Mouse (Mus musculus) midbrain, embryonic 13.5 days (tissue): ENCODE measurements around the gene Itga2. TPM values are rescaled to one million over a fixed set of nuclear protein-coding genes. Genes with fewer than 3 reads are reported as not detected.
A peak's percentile ranks its signal among the peaks of the same experiment; 100 is the strongest.

ENCODE experiments used
- ATAC-seq: fragments of 200-750 bp; cut with Nextera tagmentation; 2 replicates; pipeline ENCODE4 v1.8.0; 2017; ENCODE audit warnings: mild to moderate bottlenecking, moderate TSS enrichment, moderate library complexity
- H3K27ac ChIP-seq: fragments of 300-500 bp; sonication (generic); 2 replicates; pipeline ENCODE4 v1.5.1; 2015; ENCODE audit warnings: inconsistent platforms, mild to moderate bottlenecking, moderate library complexity
- H3K27me3 ChIP-seq: fragments of 300-500 bp; sonication (generic); 2 replicates; pipeline ENCODE4 v1.6.1; 2015; ENCODE audit warnings: mild to moderate bottlenecking, inconsistent platforms
- H3K36me3 ChIP-seq: fragments of 300-500 bp; sonication (generic); 2 replicates; pipeline ENCODE4 v1.6.1; 2015; ENCODE audit warnings: mild to moderate bottlenecking, inconsistent platforms
- H3K4me1 ChIP-seq: fragments of 300-500 bp; sonication (generic); replicated peaks from 2 replicates; pipeline ENCODE4 v1.6.1; 2015; ENCODE audit warnings: inconsistent platforms
- H3K4me2 ChIP-seq: fragments of 300-500 bp; sonication (generic); replicated peaks from 2 replicates; pipeline ENCODE4 v1.6.1; 2015; ENCODE audit warnings: moderate library complexity, mild to moderate bottlenecking, inconsistent platforms
- H3K4me3 ChIP-seq: fragments of 300-500 bp; sonication (generic); replicated peaks from 2 replicates; pipeline ENCODE4 v1.5.1; 2015; ENCODE audit warnings: mild to moderate bottlenecking, inconsistent platforms
- H3K9ac ChIP-seq: fragments of 300-500 bp; sonication (generic); replicated peaks from 2 replicates; pipeline ENCODE4 v1.6.1; 2015; ENCODE audit warnings: mild to moderate bottlenecking, inconsistent platforms
- H3K9me3 ChIP-seq: fragments of 300-500 bp; sonication (generic); 2 replicates; pipeline ENCODE4 v1.6.1; 2016; ENCODE audit warnings: mild to moderate bottlenecking, inconsistent platforms
- WGBS: fragments of 180-500 bp; shearing (Covaris S2); methylation state at CpG from one replicate; pipeline ENCODE4 v1.1.7; 2015; 5-methylcytosine and 5-hydroxymethylcytosine counted together
- polyA plus RNA-seq: library from polyadenylated mRNA; unstranded; fragments of >200 nt; fragmentation: Nextera tagmentation; extraction: Ambion mirVana; gene quantifications from 2 replicates; pipeline ENCODE4 v1.2.1, GENCODE M21; 2015

The Itga2 gene
- polyA plus RNA-seq, 1 experiment from 2014 or later: 1.6 TPM

GRCm38 (mm10) chr13:114874738-114875137, 57.2 kb downstream of the Itga2 start:
- ATAC-seq: no peak
- no peaks in the 10 kb centered on the region for H3K9me3 ChIP-seq
- 94% methylated on average over 6 of the region's 6 CpGs for WGBS
- H3K4me3 ChIP-seq: no peak overlapping the region
- H3K27me3 ChIP-seq: no peaks in the 10 kb centered on the region
- no peaks in the 10 kb centered on the region for H3K4me1 ChIP-seq
- no peak overlapping the region for H3K9ac ChIP-seq
- no peak overlapping the region for H3K4me2 ChIP-seq
- no peak overlapping the region for H3K27ac ChIP-seq
- no peaks in the 10 kb centered on the region for H3K36me3 ChIP-seq

- Histone ChIP-seq H3K4me2 (no peak overlapping the region), H3K4me1 (peaks cover 13% of the 10 kb centered on the region; the same call in 1 of the 2 replicates), H3K27ac (no peak overlapping the region), H3K9ac (no peak overlapping the region), H3K36me3 (no peaks in the 10 kb centered on the region), H3K9me3 (no peaks in the 10 kb centered on the region), H3K4me3 (no peak overlapping the region), H3K27me3 (no peaks in the 10 kb centered on the region)
- 92% methylated on average over 4 of the region's 4 CpGs for WGBS
- no peak for ATAC-seq
Measured at GRCm38 (mm10) chr13:114857525-114857924, 74.4 kb downstream of the Itga2 start.

GRCm38 (mm10) chr13:114856269-114856627, 75.7 kb downstream of the Itga2 start:
- Histone ChIP-seq H3K4me3 (no peak overlapping the region), H3K9ac (no peak overlapping the region), H3K9me3 (no peaks in the 10 kb centered on the region), H3K4me1 (peaks cover 13% of the 10 kb centered on the region; the same call in 1 of the 2 replicates), H3K27me3 (no peaks in the 10 kb centered on the region), H3K4me2 (peak overlapping the region; percentile 31), H3K36me3 (no peaks in the 10 kb centered on the region), H3K27ac (no peak overlapping the region)
- WGBS: 35% methylated on average over 7 of the region's 7 CpGs
- ATAC-seq: no peak

- peak overlapping the region; percentile 30; the same call in 1 of the 2 replicates for H3K9ac ChIP-seq
- 21% methylated on average over 15 of the region's 15 CpGs for WGBS
- H3K27me3 ChIP-seq: no peaks in the 10 kb centered on the region
- peaks cover 13% of the 10 kb centered on the region; the same call in 1 of the 2 replicates for H3K4me1 ChIP-seq
- no peaks in the 10 kb centered on the region for H3K36me3 ChIP-seq
- H3K4me3 ChIP-seq: no peak overlapping the region; the same call in 1 of the 2 replicates
- H3K4me2 ChIP-seq: peak overlapping the region; percentile 31
- H3K9me3 ChIP-seq: no peaks in the 10 kb centered on the region
- H3K27ac ChIP-seq: no peak overlapping the region
- peak; percentile 56 for ATAC-seq
Measured at GRCm38 (mm10) chr13:114855573-114856268, 76.2 kb downstream of the Itga2 start.

- H3K9ac ChIP-seq: no peak overlapping the region
- no peaks in the 10 kb centered on the region for H3K9me3 ChIP-seq
- no peak overlapping the region for H3K27ac ChIP-seq
- WGBS: 95% methylated on average over 3 of the region's 3 CpGs
- no peaks in the 10 kb centered on the region for H3K36me3 ChIP-seq
- no peak overlapping the region for H3K4me2 ChIP-seq
- peak; percentile 34; the same call in 1 of the 2 replicates for ATAC-seq
- H3K4me1 ChIP-seq: peaks cover 13% of the 10 kb centered on the region; the same call in 1 of the 2 replicates
- no peaks in the 10 kb centered on the region for H3K27me3 ChIP-seq
- H3K4me3 ChIP-seq: no peak overlapping the region
Measured at GRCm38 (mm10) chr13:114854428-114854827, 77.5 kb downstream of the Itga2 start.

- no peak overlapping the region for H3K4me2 ChIP-seq
- no peak overlapping the region for H3K4me3 ChIP-seq
- peaks cover 13% of the 10 kb centered on the region; the same call in 1 of the 2 replicates for H3K4me1 ChIP-seq
- 93% methylated on average over 6 of the region's 6 CpGs for WGBS
- ATAC-seq: peak; percentile 34; the same call in 1 of the 2 replicates
- H3K36me3 ChIP-seq: no peaks in the 10 kb centered on the region
- H3K9ac ChIP-seq: no peak overlapping the region
- H3K9me3 ChIP-seq: no peaks in the 10 kb centered on the region
- H3K27ac ChIP-seq: no peak overlapping the region
- H3K27me3 ChIP-seq: no peaks in the 10 kb centered on the region
Measured at GRCm38 (mm10) chr13:114854023-114854422, 77.9 kb downstream of the Itga2 start.

- 90% methylated on average over 2 of the region's 2 CpGs for WGBS
- H3K27me3 ChIP-seq: no peaks in the 10 kb centered on the region
- no peaks in the 10 kb centered on the region for H3K9me3 ChIP-seq
- H3K4me1 ChIP-seq: peaks cover 13% of the 10 kb centered on the region; the same call in 1 of the 2 replicates
- H3K4me2 ChIP-seq: no peak overlapping the region
- H3K27ac ChIP-seq: no peak overlapping the region
- no peak overlapping the region for H3K4me3 ChIP-seq
- ATAC-seq: no peak
- no peak overlapping the region for H3K9ac ChIP-seq
- no peaks in the 10 kb centered on the region for H3K36me3 ChIP-seq
Measured at GRCm38 (mm10) chr13:114853152-114853551, 78.7 kb downstream of the Itga2 start.

DNA sequence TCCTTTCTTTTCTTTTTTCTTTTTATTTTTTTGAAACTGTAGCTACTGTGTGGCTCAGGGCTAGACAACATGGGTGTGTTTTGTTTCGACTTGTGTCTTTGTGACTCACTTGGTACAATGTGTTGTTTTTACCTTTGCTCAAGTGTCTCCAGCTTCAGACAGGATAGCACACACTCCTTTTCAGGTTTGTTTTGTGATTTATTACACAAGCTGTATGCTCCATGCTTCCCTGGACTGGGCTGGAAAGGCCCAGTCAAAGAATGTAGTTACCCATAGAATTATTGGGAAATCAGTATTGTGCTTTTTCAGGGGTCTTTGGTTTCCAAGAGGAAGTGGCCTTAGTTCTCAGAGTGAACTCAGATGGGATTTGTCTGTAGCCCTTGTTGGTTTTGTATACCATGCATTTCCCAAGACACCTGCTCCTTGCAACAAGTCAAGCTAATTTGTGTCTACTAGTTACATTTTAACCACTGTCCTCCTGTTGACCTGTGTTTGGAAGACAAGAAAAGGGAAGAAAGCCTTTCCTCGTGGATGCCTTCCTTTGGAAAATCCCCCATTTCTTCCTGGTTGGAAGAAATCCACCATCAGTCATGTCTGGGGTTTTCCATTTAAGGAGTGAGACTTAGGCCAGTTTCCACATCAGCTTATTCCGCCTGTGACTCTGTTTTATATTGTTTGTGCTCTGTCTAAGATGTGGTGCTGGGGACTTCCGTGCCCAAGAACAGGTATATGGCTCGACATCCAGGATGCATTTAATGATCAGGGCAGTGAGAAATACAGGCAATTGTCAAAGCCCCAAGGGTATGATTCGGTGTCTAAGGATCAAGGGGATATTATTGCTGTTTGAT, 79.4 kb downstream of the Itga2 start:
- H3K9me3 ChIP-seq: no peaks in the 10 kb centered on the region
- no peak overlapping the region for H3K4me3 ChIP-seq
- no peak overlapping the region for H3K27ac ChIP-seq
- no peak overlapping the region for H3K9ac ChIP-seq
- no peak for ATAC-seq
- no peak overlapping the region for H3K4me2 ChIP-seq
- WGBS: 85% methylated on average over 6 of the region's 6 CpGs
- peaks cover 13% of the 10 kb centered on the region; the same call in 1 of the 2 replicates for H3K4me1 ChIP-seq
- no peaks in the 10 kb centered on the region for H3K36me3 ChIP-seq
- no peaks in the 10 kb centered on the region for H3K27me3 ChIP-seq

DNA sequence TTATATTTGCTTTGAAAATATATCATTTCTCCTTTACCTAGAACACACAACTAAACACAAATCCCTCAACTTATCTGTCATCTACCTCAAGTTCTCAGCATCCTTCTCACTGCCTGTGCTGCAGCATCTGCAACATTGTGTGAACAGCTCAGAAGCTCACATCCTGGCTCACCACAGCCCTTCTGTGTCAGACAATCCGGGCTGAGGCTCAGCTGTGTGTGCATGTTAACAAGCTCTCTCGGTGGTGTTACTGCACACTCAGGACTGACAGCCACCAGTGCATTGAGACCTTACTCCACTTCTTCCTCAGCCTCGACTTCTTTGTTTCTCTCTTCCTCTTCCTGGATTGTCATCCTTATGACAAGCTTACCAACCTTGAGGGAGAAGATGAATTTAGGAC, 83.0 kb downstream of the Itga2 start:
- Histone ChIP-seq H3K27me3 (no peaks in the 10 kb centered on the region), H3K4me3 (no peak overlapping the region), H3K27ac (no peak overlapping the region), H3K36me3 (no peaks in the 10 kb centered on the region), H3K9me3 (no peaks in the 10 kb centered on the region), H3K9ac (no peak overlapping the region), H3K4me1 (0 out of 2 replicates have a peak, but pooled peaks cover 2% of the 10 kb centered on the region), H3K4me2 (no peak overlapping the region)
- 62% methylated on average over 3 of the region's 3 CpGs for WGBS
- no peak for ATAC-seq

DNA sequence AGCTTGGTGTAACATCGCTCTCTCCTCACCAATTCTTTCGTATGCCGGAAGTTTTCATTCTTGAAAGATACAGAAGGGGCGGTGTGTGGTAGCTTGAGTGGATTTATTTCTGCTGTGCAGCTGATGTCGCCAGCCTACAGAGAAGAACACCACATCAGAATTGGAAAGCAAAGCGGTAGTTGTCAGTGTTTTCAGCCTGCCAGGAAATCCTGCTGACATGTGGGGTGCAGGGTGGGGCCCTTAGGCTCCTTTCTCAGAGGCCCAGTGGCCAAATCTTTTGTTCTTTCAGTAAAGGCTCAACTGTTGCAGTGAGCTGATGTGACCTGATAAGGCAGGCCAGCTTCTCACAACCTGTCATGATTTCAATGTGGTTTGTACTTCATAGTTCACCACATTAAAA, 86.1 kb downstream of the Itga2 start:
- H3K27ac ChIP-seq: no peak overlapping the region
- H3K27me3 ChIP-seq: no peaks in the 10 kb centered on the region
- 79% methylated on average over 6 of the region's 6 CpGs for WGBS
- no peaks in the 10 kb centered on the region for H3K36me3 ChIP-seq
- 0 out of 2 replicates have a peak, but pooled peaks cover 8% of the 10 kb centered on the region for H3K4me1 ChIP-seq
- no peak overlapping the region for H3K4me2 ChIP-seq
- H3K9ac ChIP-seq: no peak overlapping the region
- no peak overlapping the region for H3K4me3 ChIP-seq
- no peak for ATAC-seq
- H3K9me3 ChIP-seq: no peaks in the 10 kb centered on the region

GRCm38 (mm10) chr13:114843318-114843717, 88.6 kb downstream of the Itga2 start:
- 76% methylated on average over 1 of the region's 1 CpGs for WGBS
- Histone ChIP-seq H3K9ac (no peak overlapping the region), H3K27ac (no peak overlapping the region), H3K36me3 (no peaks in the 10 kb centered on the region), H3K4me1 (peaks cover 13% of the 10 kb centered on the region; the same call in 1 of the 2 replicates), H3K27me3 (no peaks in the 10 kb centered on the region), H3K9me3 (no peaks in the 10 kb centered on the region), H3K4me2 (no peak overlapping the region), H3K4me3 (no peak overlapping the region)
- no peak for ATAC-seq

- H3K36me3 ChIP-seq: no peaks in the 10 kb centered on the region
- peaks cover 12% of the 10 kb centered on the region; the same call in 1 of the 2 replicates for H3K4me1 ChIP-seq
- WGBS: 88% methylated on average over 4 of the region's 4 CpGs
- no peak overlapping the region for H3K4me3 ChIP-seq
- ATAC-seq: no peak
- no peak overlapping the region for H3K4me2 ChIP-seq
- no peak overlapping the region for H3K9ac ChIP-seq
- no peaks in the 10 kb centered on the region for H3K9me3 ChIP-seq
- H3K27me3 ChIP-seq: no peaks in the 10 kb centered on the region
- H3K27ac ChIP-seq: no peak overlapping the region
Measured at GRCm38 (mm10) chr13:114840545-114840944, 91.4 kb downstream of the Itga2 start.
